Mouse (Mus musculus) embryonic facial prominence, embryonic 11.5 days (tissue): ENCODE data around the gene Il6ra. TPM values are rescaled to one million over a fixed set of nuclear protein-coding genes. Genes with fewer than 3 reads are reported as not detected.

ENCODE experiments used
- ATAC-seq: fragments of 200-750 bp; cut with Nextera tagmentation; replicated peaks from 2 replicates; pipeline ENCODE4 v1.8.0; 2017; ENCODE audit warnings: low read depth; ENCODE audit not compliant: insufficient number of reproducible peaks, low FRiP score, low TSS enrichment
- DNase-seq: peaks from one replicate; pipeline ENCODE4 v3.0.0-alpha.2; 2015; ENCODE audit warnings: low spot score
- H3K27ac ChIP-seq: fragments of 300-500 bp; sonication (generic); replicated peaks from 2 replicates; pipeline ENCODE4 v1.5.1; 2014; ENCODE audit warnings: mild to moderate bottlenecking, low read depth, low read length, control low read depth
- H3K27me3 ChIP-seq: fragments of 300-500 bp; sonication (generic); 2 replicates; pipeline ENCODE4 v1.6.1; 2014; ENCODE audit warnings: mild to moderate bottlenecking, low read length, moderate library complexity, mixed read lengths; ENCODE audit not compliant: control insufficient read depth, insufficient read depth
- H3K36me3 ChIP-seq: fragments of 300-500 bp; sonication (generic); replicated peaks from 2 replicates; pipeline ENCODE4 v1.6.1; 2014; ENCODE audit warnings: low read depth, mild to moderate bottlenecking, low read length, moderate library complexity, mixed read lengths; ENCODE audit not compliant: control insufficient read depth, insufficient read depth
- H3K4me1 ChIP-seq: fragments of 300-500 bp; sonication (generic); 2 replicates; pipeline ENCODE4 v1.6.1; 2014; ENCODE audit warnings: low read length, mixed read lengths; ENCODE audit not compliant: control insufficient read depth, insufficient read depth
- H3K4me2 ChIP-seq: fragments of 300-500 bp; sonication (generic); 2 replicates; pipeline ENCODE4 v1.6.1; 2014; ENCODE audit warnings: low read depth, mild to moderate bottlenecking, control low read depth, low read length, moderate library complexity
- H3K4me3 ChIP-seq: fragments of 300-500 bp; sonication (generic); 2 replicates; pipeline ENCODE4 v1.5.1; 2014; ENCODE audit warnings: low read depth, low read length, control low read depth
- H3K9ac ChIP-seq: fragments of 300-500 bp; sonication (generic); replicated peaks from 2 replicates; pipeline ENCODE4 v1.6.1; 2014; ENCODE audit warnings: mild to moderate bottlenecking, control low read depth, low read length
- H3K9me3 ChIP-seq: fragments of 300-500 bp; sonication (generic); replicated peaks from 2 replicates; pipeline ENCODE4 v1.6.1; 2016; ENCODE audit warnings: mild to moderate bottlenecking, low read length, inconsistent platforms, mixed read lengths; ENCODE audit not compliant: control insufficient read depth
- WGBS: fragments of 180-500 bp; shearing (Covaris S2); extraction: QIAGEN DNeasy Blood & Tissue Kit; methylation state at CpG from one replicate; pipeline ENCODE4 v1.1.7; 2014; 5-methylcytosine and 5-hydroxymethylcytosine counted together
- polyA plus RNA-seq: library from polyadenylated mRNA; unstranded; fragments of >200 nt; fragmentation: Nextera tagmentation; extraction: Ambion mirVana; gene quantifications from 2 replicates; pipeline ENCODE4 v1.2.1, GENCODE M21; 2014

Gene Il6ra
- polyA plus RNA-seq, 1 experiment from 2014 or later, result 0.21 TPM

- DNase-seq, result no peak
- H3K4me1 ChIP-seq, result peaks cover 3% of the 10 kb centered on the region
- no peak overlapping the region for H3K4me2 ChIP-seq
- H3K9me3 ChIP-seq, result no peaks in the 10 kb centered on the region
- no peak overlapping the region for H3K9ac ChIP-seq
- H3K36me3 ChIP-seq, result no peaks in the 10 kb centered on the region
- peaks cover 7% of the 10 kb centered on the region for H3K27me3 ChIP-seq
- 87% methylated on average over 6 of the region's 6 CpGs for WGBS
- ATAC-seq, result no peak
- no peak overlapping the region for H3K27ac ChIP-seq
- no peak overlapping the region for H3K4me3 ChIP-seq
Measured at GRCm38 (mm10) chr3:89908836-89909235, 4.2 kb downstream of the Il6ra start.

GRCm38 (mm10) chr3:89907846-89908245 is 5.2 kb downstream of the Il6ra start:
- Histone ChIP-seq H3K4me1 (no peaks in the 10 kb centered on the region; the same call in 1 of the 2 replicates), H3K9me3 (no peaks in the 10 kb centered on the region), H3K27me3 (no peaks in the 10 kb centered on the region; the same call in 1 of the 2 replicates), H3K27ac (no peak overlapping the region), H3K4me3 (no peak overlapping the region), H3K4me2 (no peak overlapping the region), H3K9ac (no peak overlapping the region), H3K36me3 (no peaks in the 10 kb centered on the region)
- WGBS, result 93% methylated on average over 3 of the region's 3 CpGs
- ATAC-seq (no peak), DNase-seq (no peak)

- H3K36me3 ChIP-seq, result no peaks in the 10 kb centered on the region
- DNase-seq (no peak), ATAC-seq (no peak)
- no peak overlapping the region for H3K9ac ChIP-seq
- H3K4me3 ChIP-seq, result no peak overlapping the region
- no peak overlapping the region for H3K27ac ChIP-seq
- H3K27me3 ChIP-seq, result no peaks in the 10 kb centered on the region
- H3K4me1 ChIP-seq, result 0 out of 2 replicates have a peak, but pooled peaks cover 2% of the 10 kb centered on the region
- WGBS, result 64% methylated on average over 8 of the region's 8 CpGs
- H3K4me2 ChIP-seq, result no peak overlapping the region
- no peaks in the 10 kb centered on the region for H3K9me3 ChIP-seq
Measured at GRCm38 (mm10) chr3:89899511-89899908, 13.5 kb downstream of the Il6ra start.

- Histone ChIP-seq H3K27ac (no peak overlapping the region), H3K4me1 (0 out of 2 replicates have a peak, but pooled peaks cover 2% of the 10 kb centered on the region), H3K27me3 (no peaks in the 10 kb centered on the region), H3K4me3 (no peak overlapping the region), H3K4me2 (no peak overlapping the region), H3K9ac (no peak overlapping the region), H3K9me3 (no peaks in the 10 kb centered on the region), H3K36me3 (no peaks in the 10 kb centered on the region)
- ATAC-seq, result no peak
- DNase-seq, result no peak
- WGBS, result 67% methylated on average over 5 of the region's 5 CpGs
Measured at GRCm38 (mm10) chr3:89898870-89899510, 14.0 kb downstream of the Il6ra start.

GRCm38 (mm10) chr3:89898011-89898410 is 15.0 kb downstream of the Il6ra start:
- Histone ChIP-seq H3K9me3 (no peaks in the 10 kb centered on the region), H3K4me1 (0 out of 2 replicates have a peak, but pooled peaks cover 2% of the 10 kb centered on the region), H3K4me3 (no peak overlapping the region), H3K9ac (no peak overlapping the region), H3K27me3 (no peaks in the 10 kb centered on the region), H3K4me2 (no peak overlapping the region), H3K27ac (no peak overlapping the region), H3K36me3 (no peaks in the 10 kb centered on the region)
- DNase-seq, result no peak
- no peak for ATAC-seq
- WGBS, result 80% methylated on average over 10 of the region's 10 CpGs

- Histone ChIP-seq H3K4me2 (no peak overlapping the region), H3K9ac (no peak overlapping the region), H3K4me1 (0 out of 2 replicates have a peak, but pooled peaks cover 2% of the 10 kb centered on the region), H3K36me3 (no peaks in the 10 kb centered on the region), H3K9me3 (no peaks in the 10 kb centered on the region), H3K4me3 (no peak overlapping the region), H3K27me3 (no peaks in the 10 kb centered on the region), H3K27ac (no peak overlapping the region)
- ATAC-seq (no peak), DNase-seq (no peak)
- 65% methylated on average over 8 of the region's 8 CpGs for WGBS
Measured at GRCm38 (mm10) chr3:89897204-89897796, 15.7 kb downstream of the Il6ra start.

GRCm38 (mm10) chr3:89896571-89896970 is 16.4 kb downstream of the Il6ra start:
- H3K4me3 ChIP-seq, result no peak overlapping the region
- no peak overlapping the region for H3K9ac ChIP-seq
- no peaks in the 10 kb centered on the region for H3K9me3 ChIP-seq
- 33% methylated on average over 5 of the region's 5 CpGs for WGBS
- no peaks in the 10 kb centered on the region for H3K36me3 ChIP-seq
- H3K27ac ChIP-seq, result no peak overlapping the region
- no peak for ATAC-seq
- 0 out of 2 replicates have a peak, but pooled peaks cover 2% of the 10 kb centered on the region for H3K4me1 ChIP-seq
- H3K4me2 ChIP-seq, result no peak overlapping the region
- no peak for DNase-seq
- H3K27me3 ChIP-seq, result no peaks in the 10 kb centered on the region

GRCm38 (mm10) chr3:89892517-89893106 is 20.4 kb downstream of the Il6ra start:
- no peak overlapping the region for H3K9ac ChIP-seq
- no peak overlapping the region for H3K4me2 ChIP-seq
- no peaks in the 10 kb centered on the region for H3K4me1 ChIP-seq
- H3K27ac ChIP-seq, result no peak overlapping the region
- no peaks in the 10 kb centered on the region for H3K9me3 ChIP-seq
- H3K36me3 ChIP-seq, result no peaks in the 10 kb centered on the region
- H3K4me3 ChIP-seq, result no peak overlapping the region
- 81% methylated on average over 5 of the region's 5 CpGs for WGBS
- ATAC-seq, result no peak
- no peaks in the 10 kb centered on the region for H3K27me3 ChIP-seq
- DNase-seq, result no peak
